Mouse (Mus musculus): ENCODE data around the gene Ptx4. TPM values are rescaled to one million over a fixed set of nuclear protein-coding genes. Genes with fewer than 3 reads are reported as not detected.

The Ptx4 gene
- polyA plus RNA-seq, 1 experiment from 2014 or later = not detected

- 81% methylated on average over 7 of the region's 7 CpGs for WGBS
- no peak overlapping the region for H3K27ac ChIP-seq (ENCODE audit: low read depth, low read length)
- H3K27me3 ChIP-seq (ENCODE audit: control insufficient read depth, insufficient read depth, low read length) = no peaks in the 10 kb centered on the region
- H3K4me3 ChIP-seq (ENCODE audit: low read depth, low read length) = no peak overlapping the region
- no peaks in the 10 kb centered on the region for H3K4me1 ChIP-seq (ENCODE audit: control insufficient read depth, insufficient read depth, low read length)
- ATAC-seq (ENCODE audit: low read depth) = no peak
- no peak overlapping the region for H3K4me2 ChIP-seq (ENCODE audit: low read depth, low read length)
- no peak overlapping the region for H3K9ac ChIP-seq (replicated peaks; ENCODE audit: low read depth, low read length)
- no peaks in the 10 kb centered on the region for H3K9me3 ChIP-seq (ENCODE audit: control insufficient read depth, low read length)
- H3K36me3 ChIP-seq (ENCODE audit: control insufficient read depth, insufficient read depth, low read length) = peaks cover 18% of the 10 kb centered on the region; the same call in 1 of the 2 replicates
Observed at GRCm38 (mm10) chr17:25163387-25163786, 42.8 kb downstream of the Ptx4 start.

GRCm38 (mm10) chr17:25164770-25165169, 44.2 kb downstream of the Ptx4 start:
- Histone ChIP-seq H3K36me3 (ENCODE audit: control insufficient read depth, insufficient read depth, low read length) (peaks cover 10% of the 10 kb centered on the region; the same call in 1 of the 2 replicates), H3K27me3 (ENCODE audit: control insufficient read depth, insufficient read depth, low read length) (no peaks in the 10 kb centered on the region), H3K4me1 (ENCODE audit: control insufficient read depth, insufficient read depth, low read length) (no peaks in the 10 kb centered on the region), H3K4me3 (ENCODE audit: low read depth, low read length) (no peak overlapping the region), H3K27ac (ENCODE audit: low read depth, low read length) (no peak overlapping the region), H3K9ac (replicated peaks; ENCODE audit: low read depth, low read length) (no peak overlapping the region), H3K9me3 (ENCODE audit: control insufficient read depth, low read length) (no peaks in the 10 kb centered on the region), H3K4me2 (ENCODE audit: low read depth, low read length) (no peak overlapping the region)
- 92% methylated on average over 3 of the region's 3 CpGs for WGBS
- no peak for ATAC-seq (ENCODE audit: low read depth)

- Histone ChIP-seq H3K4me2 (ENCODE audit: low read depth, low read length) (no peak overlapping the region), H3K4me3 (ENCODE audit: low read depth, low read length) (no peak overlapping the region), H3K4me1 (ENCODE audit: control insufficient read depth, insufficient read depth, low read length) (no peaks in the 10 kb centered on the region), H3K27ac (ENCODE audit: low read depth, low read length) (no peak overlapping the region), H3K9ac (replicated peaks; ENCODE audit: low read depth, low read length) (no peak overlapping the region), H3K27me3 (ENCODE audit: control insufficient read depth, insufficient read depth, low read length) (no peaks in the 10 kb centered on the region), H3K9me3 (ENCODE audit: control insufficient read depth, low read length) (no peaks in the 10 kb centered on the region), H3K36me3 (ENCODE audit: control insufficient read depth, insufficient read depth, low read length) (no peaks in the 10 kb centered on the region; the same call in 1 of the 2 replicates)
- WGBS = 53% methylated on average over 6 of the region's 6 CpGs
- ATAC-seq (ENCODE audit: low read depth) = no peak
Observed at GRCm38 (mm10) chr17:25165970-25166671, 45.6 kb downstream of the Ptx4 start.

- Histone ChIP-seq H3K4me1 (ENCODE audit: control insufficient read depth, insufficient read depth, low read length) (no peaks in the 10 kb centered on the region), H3K4me2 (ENCODE audit: low read depth, low read length) (no peak overlapping the region), H3K4me3 (ENCODE audit: low read depth, low read length) (no peak overlapping the region), H3K9ac (replicated peaks; ENCODE audit: low read depth, low read length) (no peak overlapping the region), H3K36me3 (ENCODE audit: control insufficient read depth, insufficient read depth, low read length) (no peaks in the 10 kb centered on the region), H3K27me3 (ENCODE audit: control insufficient read depth, insufficient read depth, low read length) (no peaks in the 10 kb centered on the region), H3K9me3 (ENCODE audit: control insufficient read depth, low read length) (no peaks in the 10 kb centered on the region), H3K27ac (ENCODE audit: low read depth, low read length) (no peak overlapping the region)
- WGBS = 95% methylated on average over 2 of the region's 2 CpGs
- ATAC-seq (ENCODE audit: low read depth) = no peak
Observed at GRCm38 (mm10) chr17:25169706-25170105, 49.1 kb downstream of the Ptx4 start.

- no peak overlapping the region for H3K4me2 ChIP-seq (ENCODE audit: low read depth, low read length)
- no peak overlapping the region for H3K4me3 ChIP-seq (ENCODE audit: low read depth, low read length)
- no peak for ATAC-seq (ENCODE audit: low read depth)
- no peaks in the 10 kb centered on the region for H3K27me3 ChIP-seq (ENCODE audit: control insufficient read depth, insufficient read depth, low read length)
- no peaks in the 10 kb centered on the region for H3K9me3 ChIP-seq (ENCODE audit: control insufficient read depth, low read length)
- H3K36me3 ChIP-seq (ENCODE audit: control insufficient read depth, insufficient read depth, low read length) = no peaks in the 10 kb centered on the region
- no peak overlapping the region for H3K27ac ChIP-seq (ENCODE audit: low read depth, low read length)
- H3K4me1 ChIP-seq (ENCODE audit: control insufficient read depth, insufficient read depth, low read length) = no peaks in the 10 kb centered on the region
- 84% methylated on average over 3 of the region's 3 CpGs for WGBS
- H3K9ac ChIP-seq (replicated peaks; ENCODE audit: low read depth, low read length) = no peak overlapping the region
Observed at GRCm38 (mm10) chr17:25172558-25172957, 52.0 kb downstream of the Ptx4 start.

Other genes with a start within 250 kb of the Ptx4 start
- 69.2 and 75.7 TPM in 2 replicates for gene Nubp2, start 234.4 kb upstream of the Ptx4 start, polyA plus RNA-seq (2014; fragmentation: Nextera tagmentation; extraction: Ambion mirVana)
- 74.5 and 83.8 TPM in 2 replicates for gene Spsb3, start 234.1 kb upstream of the Ptx4 start, polyA plus RNA-seq (2014; fragmentation: Nextera tagmentation; extraction: Ambion mirVana)
- gene Eme2, start 225.7 kb upstream of the Ptx4 start, polyA plus RNA-seq (2014; fragmentation: Nextera tagmentation; extraction: Ambion mirVana) = 21.4 and 23.7 TPM in 2 replicates
- 85.5 and 86.4 TPM in 2 replicates for gene Mrps34, start 225.6 kb upstream of the Ptx4 start, polyA plus RNA-seq (2014; fragmentation: Nextera tagmentation; extraction: Ambion mirVana)
- 98.0 and 115 TPM in 2 replicates for gene Nme3, start 224.3 kb upstream of the Ptx4 start, polyA plus RNA-seq (2014; fragmentation: Nextera tagmentation; extraction: Ambion mirVana)
- 88.5 and 93.4 TPM in 2 replicates for gene Mapk8ip3, start 183.8 kb upstream of the Ptx4 start, polyA plus RNA-seq (2014; fragmentation: Nextera tagmentation; extraction: Ambion mirVana)
- gene Jpt2, start 160.1 kb upstream of the Ptx4 start, polyA plus RNA-seq (2014; fragmentation: Nextera tagmentation; extraction: Ambion mirVana) = 50.0 and 59.8 TPM in 2 replicates
- gene Cramp1l, start 105.0 kb upstream of the Ptx4 start, polyA plus RNA-seq (2014; fragmentation: Nextera tagmentation; extraction: Ambion mirVana) = 9.2 and 10.1 TPM in 2 replicates
- 18.5 and 21.9 TPM in 2 replicates for gene Ift140, start 104.7 kb upstream of the Ptx4 start, polyA plus RNA-seq (2014; fragmentation: Nextera tagmentation; extraction: Ambion mirVana)
- 8.1 and 11.5 TPM in 2 replicates for gene Tmem204, start 37.2 kb upstream of the Ptx4 start, polyA plus RNA-seq (2014; fragmentation: Nextera tagmentation; extraction: Ambion mirVana)
- gene Telo2, start 4.8 kb upstream of the Ptx4 start, polyA plus RNA-seq (2014; fragmentation: Nextera tagmentation; extraction: Ambion mirVana) = 46.4 and 51.6 TPM in 2 replicates
- gene Clcn7, start 12.6 kb downstream of the Ptx4 start, polyA plus RNA-seq (2014; fragmentation: Nextera tagmentation; extraction: Ambion mirVana) = 26.3 and 26.7 TPM in 2 replicates
- not detected in 2 replicates for gene Ccdc154, start 41.7 kb downstream of the Ptx4 start, polyA plus RNA-seq (2014; fragmentation: Nextera tagmentation; extraction: Ambion mirVana)
- gene Gm38655, start 54.7 kb downstream of the Ptx4 start, polyA plus RNA-seq (2014; fragmentation: Nextera tagmentation; extraction: Ambion mirVana) = not detected in 2 replicates
- 31.9 and 33.9 TPM in 2 replicates for gene BC003965, start 63.8 kb downstream of the Ptx4 start, polyA plus RNA-seq (2014; fragmentation: Nextera tagmentation; extraction: Ambion mirVana)
- 9.1 and 10.9 TPM in 2 replicates for gene Unkl, start 67.6 kb downstream of the Ptx4 start, polyA plus RNA-seq (2014; fragmentation: Nextera tagmentation; extraction: Ambion mirVana)
- gene Gnptg, start 119.4 kb downstream of the Ptx4 start, polyA plus RNA-seq (2014; fragmentation: Nextera tagmentation; extraction: Ambion mirVana) = 88.4 and 110 TPM in 2 replicates
- gene Tsr3, start 119.4 kb downstream of the Ptx4 start, polyA plus RNA-seq (2014; fragmentation: Nextera tagmentation; extraction: Ambion mirVana) = 56.4 and 57.1 TPM in 2 replicates
- gene Baiap3, start 135.6 kb downstream of the Ptx4 start, polyA plus RNA-seq (2014; fragmentation: Nextera tagmentation; extraction: Ambion mirVana) = 5.8 and 7.1 TPM in 2 replicates
- 405 and 444 TPM in 2 replicates for gene Ube2i, start 153.9 kb downstream of the Ptx4 start, polyA plus RNA-seq (2014; fragmentation: Nextera tagmentation; extraction: Ambion mirVana)
- gene Prss34, start 177.6 kb downstream of the Ptx4 start, polyA plus RNA-seq (2014; fragmentation: Nextera tagmentation; extraction: Ambion mirVana) = not detected in 2 replicates
- not detected in 2 replicates for gene Prss28, start 187.9 kb downstream of the Ptx4 start, polyA plus RNA-seq (2014; fragmentation: Nextera tagmentation; extraction: Ambion mirVana)
- not detected in 2 replicates for gene Prss29, start 197.9 kb downstream of the Ptx4 start, polyA plus RNA-seq (2014; fragmentation: Nextera tagmentation; extraction: Ambion mirVana)
- gene Tpsab1, start 224.8 kb downstream of the Ptx4 start, polyA plus RNA-seq (2014; fragmentation: Nextera tagmentation; extraction: Ambion mirVana) = not detected in 2 replicates
- not detected in 2 replicates for gene Tpsb2, start 245.5 kb downstream of the Ptx4 start, polyA plus RNA-seq (2014; fragmentation: Nextera tagmentation; extraction: Ambion mirVana)
- gene Tpsg1, start 248.5 kb downstream of the Ptx4 start, polyA plus RNA-seq (2014; fragmentation: Nextera tagmentation; extraction: Ambion mirVana) = 1.1 and 1.6 TPM in 2 replicates

Measured in neural tube, embryonic 14.5 days (tissue).